Mouse (Mus musculus) frontal cortex, adult (tissue): ENCODE results near the gene Lck.

Experiments
- ATAC-seq: cut with Nextera tagmentation; 2 replicates; pipeline ENCODE4 v1.9.2; 2017; ENCODE audit warnings: mild to moderate bottlenecking, moderate library complexity, mixed read lengths; ENCODE audit not compliant: low TSS enrichment

Gene Lck

GRCm38 (mm10) chr4:129508834-129509600, 64.4 kb downstream of the Lck start:
- ATAC-seq = no peak

GRCm38 (mm10) chr4:129508237-129508515, 65.3 kb downstream of the Lck start:
- ATAC-seq = no peak

- no peak for ATAC-seq
Measured at GRCm38 (mm10) chr4:129507434-129508236, 65.8 kb downstream of the Lck start.

GRCm38 (mm10) chr4:129505511-129505910, 67.9 kb downstream of the Lck start:
- no peak for ATAC-seq

GRCm38 (mm10) chr4:129502901-129503444, 70.5 kb downstream of the Lck start:
- no peak for ATAC-seq

- no peak for ATAC-seq
Measured at GRCm38 (mm10) chr4:129502327-129502888, 71.0 kb downstream of the Lck start.

- peak; percentile 52; the same call in 1 of the 2 replicates for ATAC-seq
Measured at GRCm38 (mm10) chr4:129500607-129501566, 72.6 kb downstream of the Lck start.

- no peak for ATAC-seq
Measured at GRCm38 (mm10) chr4:129500017-129500416, 73.4 kb downstream of the Lck start.

GRCm38 (mm10) chr4:129498941-129499340, 74.5 kb downstream of the Lck start:
- ATAC-seq = no peak
